Mouse (Mus musculus) hindbrain, embryonic 12.5 days (tissue): ENCODE data around the gene Sned1. TPM values are rescaled to one million over a fixed set of nuclear protein-coding genes. Genes with fewer than 3 reads are reported as not detected.
A peak's percentile ranks its signal among the peaks of the same experiment; 100 is the strongest.

ENCODE experiments used
- ATAC-seq: fragments of 200-750 bp; cut with Nextera tagmentation; 2 replicates; pipeline ENCODE4 v1.8.0; 2017; ENCODE audit warnings: moderate TSS enrichment; ENCODE audit not compliant: low FRiP score
- H3K27ac ChIP-seq: fragments of 300-500 bp; sonication (generic); 2 replicates; pipeline ENCODE4 v1.5.1; 2016; ENCODE audit warnings: mild to moderate bottlenecking
- H3K27me3 ChIP-seq: fragments of 300-500 bp; sonication (generic); 2 replicates; pipeline ENCODE4 v1.6.1; 2016; ENCODE audit warnings: mild to moderate bottlenecking
- H3K36me3 ChIP-seq: fragments of 300-500 bp; sonication (generic); 2 replicates; pipeline ENCODE4 v1.6.1; 2016; ENCODE audit warnings: mild to moderate bottlenecking
- H3K4me1 ChIP-seq: fragments of 300-500 bp; sonication (generic); 2 replicates; pipeline ENCODE4 v1.6.1; 2016
- H3K4me2 ChIP-seq: fragments of 300-500 bp; sonication (generic); replicated peaks from 2 replicates; pipeline ENCODE4 v1.6.1; 2016; ENCODE audit warnings: mild to moderate bottlenecking
- H3K4me3 ChIP-seq: fragments of 300-500 bp; sonication (generic); 2 replicates; pipeline ENCODE4 v1.5.1; 2016; ENCODE audit warnings: mild to moderate bottlenecking
- H3K9ac ChIP-seq: fragments of 300-500 bp; sonication (generic); 2 replicates; pipeline ENCODE4 v1.6.1; 2016; ENCODE audit warnings: mild to moderate bottlenecking, moderate library complexity
- H3K9me3 ChIP-seq: fragments of 300-500 bp; sonication (generic); replicated peaks from 2 replicates; pipeline ENCODE4 v1.6.1; 2016; ENCODE audit warnings: mild to moderate bottlenecking
- WGBS: fragments of 180-500 bp; shearing (Covaris S2); methylation state at CpG from one replicate; pipeline ENCODE4 v1.1.7; 2016; 5-methylcytosine and 5-hydroxymethylcytosine counted together
- microRNA-seq: library from miRNA; unstranded; fragments of <30 nt; microRNA quantifications from one replicate; pipeline ENCODE4, GENCODE M21; 2017
- polyA plus RNA-seq: library from polyadenylated mRNA; unstranded; fragments of >200 nt; fragmentation: Nextera tagmentation; extraction: Ambion mirVana; gene quantifications from 2 replicates; pipeline ENCODE4 v1.2.1, GENCODE M21; 2016

Gene Sned1
- polyA plus RNA-seq, 1 experiment from 2014 or later = 15.2 TPM

DNA sequence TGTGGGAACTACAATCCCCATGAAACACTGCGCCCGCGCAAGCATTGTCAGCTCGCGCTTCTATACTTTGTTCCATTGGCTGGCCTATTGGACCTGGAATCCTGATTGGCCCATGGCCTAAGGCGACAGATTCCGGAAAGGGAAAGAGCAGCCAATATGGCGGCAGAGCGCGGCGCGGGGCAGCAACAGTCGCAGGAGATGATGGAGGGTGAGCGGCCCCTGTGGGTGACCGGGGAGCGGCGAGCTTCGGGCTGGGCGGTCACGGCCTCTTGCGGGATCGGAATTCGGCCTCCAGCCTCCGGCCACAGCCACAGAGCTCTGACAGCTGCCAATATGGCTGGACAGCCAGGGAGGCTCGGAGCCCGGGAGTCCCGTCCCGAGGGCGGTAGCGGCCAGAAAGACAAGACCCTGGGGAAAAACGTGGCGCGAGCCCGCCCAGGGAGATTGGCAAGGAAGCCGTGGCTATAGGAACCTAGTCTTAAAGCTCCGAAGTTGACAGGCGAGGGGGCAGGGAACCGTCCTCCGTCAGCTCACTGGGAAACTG lies 107.9 kb downstream of the Sned1 start:
- peak overlapping the region; percentile 74 for H3K9ac ChIP-seq
- no peaks in the 10 kb centered on the region for H3K9me3 ChIP-seq
- H3K4me2 ChIP-seq = peak overlapping the region; percentile 85
- peaks cover 16% of the 10 kb centered on the region; the same call in 1 of the 2 replicates for H3K36me3 ChIP-seq
- H3K27me3 ChIP-seq = no peaks in the 10 kb centered on the region
- WGBS = under 1% methylated on average over 39 of the region's 39 CpGs
- H3K4me3 ChIP-seq = peak overlapping the region; percentile 83
- peak; percentile 98 for ATAC-seq
- H3K4me1 ChIP-seq = peaks cover 20% of the 10 kb centered on the region
- H3K27ac ChIP-seq = peak overlapping the region; percentile 71

DNA sequence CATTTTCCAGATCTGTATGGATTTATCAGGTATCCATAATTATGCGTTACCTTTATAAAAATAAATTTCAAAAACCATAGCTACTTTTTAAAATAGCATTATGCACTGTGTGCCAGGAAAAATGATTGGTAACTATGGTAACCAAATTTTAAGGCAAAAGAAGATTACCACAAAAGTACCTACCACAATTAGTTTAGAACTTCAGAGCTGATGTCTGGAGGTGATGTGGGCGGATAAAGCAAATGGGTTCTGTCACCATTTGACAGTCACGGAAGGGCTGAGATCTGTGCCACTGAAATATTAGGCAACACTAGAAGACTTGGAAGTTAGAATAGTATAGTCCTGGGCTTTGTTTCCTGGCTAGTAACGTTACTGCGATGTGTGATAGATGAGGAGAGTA lies 111.5 kb downstream of the Sned1 start:
- H3K4me2 ChIP-seq = no peak overlapping the region
- 96% methylated on average over 5 of the region's 5 CpGs for WGBS
- H3K9me3 ChIP-seq = no peaks in the 10 kb centered on the region
- H3K36me3 ChIP-seq = peaks cover 49% of the 10 kb centered on the region
- no peak for ATAC-seq
- H3K9ac ChIP-seq = no peak overlapping the region
- H3K4me1 ChIP-seq = peaks cover 11% of the 10 kb centered on the region
- no peaks in the 10 kb centered on the region for H3K27me3 ChIP-seq
- no peak overlapping the region for H3K4me3 ChIP-seq
- no peak overlapping the region for H3K27ac ChIP-seq

DNA sequence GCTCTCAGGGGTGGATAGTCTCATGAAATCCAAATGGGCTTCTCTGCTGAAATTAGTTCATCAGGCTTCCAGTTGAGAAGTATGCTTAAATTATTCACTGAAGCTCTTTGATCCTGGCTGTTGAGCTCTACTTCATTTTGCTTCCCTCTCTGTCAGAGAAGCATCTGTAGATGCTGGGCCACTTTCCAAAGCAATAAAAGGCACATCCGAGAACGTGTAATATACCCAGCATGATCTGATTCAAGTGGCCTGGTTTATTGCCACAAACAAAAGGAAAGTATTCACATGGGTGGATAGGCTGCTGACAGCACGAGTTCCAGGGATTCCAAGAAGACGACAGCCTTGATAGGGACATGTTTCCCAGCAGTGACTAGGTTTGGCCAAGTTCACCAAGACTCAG lies 114.1 kb downstream of the Sned1 start:
- Histone ChIP-seq H3K9ac (no peak overlapping the region), H3K36me3 (peaks cover 71% of the 10 kb centered on the region), H3K4me1 (peaks cover 3% of the 10 kb centered on the region; the same call in 1 of the 2 replicates), H3K9me3 (no peaks in the 10 kb centered on the region), H3K27me3 (no peaks in the 10 kb centered on the region), H3K27ac (no peak overlapping the region), H3K4me2 (no peak overlapping the region), H3K4me3 (no peak overlapping the region)
- no peak for ATAC-seq
- 76% methylated on average over 4 of the region's 4 CpGs for WGBS

Small RNAs within 50 kb of the gene (microRNA-seq; reads per million reads assigned to microRNA genes)
- gene Mir6901 (0.81 reads per million), gene Mir6902 (1.4 reads per million)

Other genes starting within 250 kb of the Sned1 start
- gene Aqp12, start 229.5 kb upstream of the Sned1 start, polyA plus RNA-seq = not detected in 2 replicates
- gene Kif1a, start 133.9 kb upstream of the Sned1 start, polyA plus RNA-seq = 145 and 146 TPM in 2 replicates
- gene Agxt, start 100.6 kb upstream of the Sned1 start, polyA plus RNA-seq = not detected in 2 replicates
- gene 2310007B03Rik, start 74.9 kb upstream of the Sned1 start, polyA plus RNA-seq = 0.35 and 0.41 TPM in 2 replicates
- gene Crocc2, start 67.1 kb upstream of the Sned1 start, polyA plus RNA-seq = 0.44 and 0.45 TPM in 2 replicates
- 34.9 and 37.2 TPM in 2 replicates for gene Mterf4, start 70.1 kb downstream of the Sned1 start, polyA plus RNA-seq
- gene Ppp1r7, start 107.0 kb downstream of the Sned1 start, polyA plus RNA-seq = 70.6 and 72.6 TPM in 2 replicates
- gene Pask, start 107.6 kb downstream of the Sned1 start, polyA plus RNA-seq = 15.2 and 15.9 TPM in 2 replicates
- gene Ano7, start 138.1 kb downstream of the Sned1 start, polyA plus RNA-seq = 0.09 and 0.40 TPM in 2 replicates
- gene Hdlbp, start 243.0 kb downstream of the Sned1 start, polyA plus RNA-seq = 111 and 123 TPM in 2 replicates